Mouse (Mus musculus) midbrain, embryonic 15.5 days (tissue): Measurements from ENCODE around the gene Sacs. TPM values are rescaled to one million over a fixed set of nuclear protein-coding genes. Genes with fewer than 3 reads are reported as not detected.
"Not testable (repeated sequence)": the region's sequence is repeated elsewhere in the genome, so short reads cannot be mapped to it uniquely, and the experiment has no call there.

ENCODE experiments used
- ATAC-seq: fragments of 200-750 bp; cut with Nextera tagmentation; replicated peaks from 2 replicates; pipeline ENCODE4 v1.8.0; 2017; ENCODE audit warnings: moderate TSS enrichment
- H3K27ac ChIP-seq: fragments of 300-500 bp; sonication (generic); 2 replicates; pipeline ENCODE4 v1.5.1; 2015; ENCODE audit warnings: mild to moderate bottlenecking, inconsistent platforms
- H3K27me3 ChIP-seq: fragments of 300-500 bp; sonication (generic); replicated peaks from 2 replicates; pipeline ENCODE4 v1.6.1; 2015; ENCODE audit warnings: inconsistent platforms
- H3K36me3 ChIP-seq: fragments of 300-500 bp; sonication (generic); replicated peaks from 2 replicates; pipeline ENCODE4 v1.6.1; 2015; ENCODE audit warnings: inconsistent platforms
- H3K4me1 ChIP-seq: fragments of 300-500 bp; sonication (generic); 2 replicates; pipeline ENCODE4 v1.6.1; 2015; ENCODE audit warnings: inconsistent platforms
- H3K4me2 ChIP-seq: fragments of 300-500 bp; sonication (generic); 2 replicates; pipeline ENCODE4 v1.6.1; 2015; ENCODE audit warnings: inconsistent platforms, mild to moderate bottlenecking, moderate library complexity
- H3K4me3 ChIP-seq: fragments of 300-500 bp; sonication (generic); 2 replicates; pipeline ENCODE4 v1.5.1; 2015; ENCODE audit warnings: mild to moderate bottlenecking, inconsistent platforms
- H3K9ac ChIP-seq: fragments of 300-500 bp; sonication (generic); 2 replicates; pipeline ENCODE4 v1.6.1; 2015; ENCODE audit warnings: mild to moderate bottlenecking, inconsistent platforms
- H3K9me3 ChIP-seq: fragments of 300-500 bp; sonication (generic); 2 replicates; pipeline ENCODE4 v1.6.1; 2016; ENCODE audit warnings: inconsistent platforms
- WGBS: fragments of 180-500 bp; shearing (Covaris S2); methylation state at CpG from one replicate; pipeline ENCODE4 v1.1.7; 2015; ENCODE audit warnings: mixed read lengths; 5-methylcytosine and 5-hydroxymethylcytosine counted together
- polyA plus RNA-seq: library from polyadenylated mRNA; unstranded; fragments of >200 nt; fragmentation: Nextera tagmentation; extraction: Ambion mirVana; gene quantifications from 2 replicates; pipeline ENCODE4 v1.2.1, GENCODE M21; 2015

The Sacs gene
- polyA plus RNA-seq = 7.1 and 8.4 TPM in 2 replicates

- no peaks in the 10 kb centered on the region for H3K27me3 ChIP-seq
- H3K9me3 ChIP-seq = no peaks in the 10 kb centered on the region
- WGBS = 4% methylated on average over 23 of the region's 23 CpGs
- peak within 1 kb of the TSS; percentile 76 for H3K9ac ChIP-seq
- H3K27ac ChIP-seq = peak within 1 kb of the TSS; percentile 80
- ATAC-seq = peak; percentile 93
- H3K36me3 ChIP-seq = no peaks in the 10 kb centered on the region
- peak within 1 kb of the TSS; percentile 65 for H3K4me3 ChIP-seq
- H3K4me2 ChIP-seq = peak within 1 kb of the TSS; percentile 69
- peaks cover 14% of the 10 kb centered on the region for H3K4me1 ChIP-seq
Observed at GRCm38 (mm10) chr14:61137994-61138726, at the start of gene Sacs. TSS of gene Sacs (plus strand) at chr14:61138457.

DNA sequence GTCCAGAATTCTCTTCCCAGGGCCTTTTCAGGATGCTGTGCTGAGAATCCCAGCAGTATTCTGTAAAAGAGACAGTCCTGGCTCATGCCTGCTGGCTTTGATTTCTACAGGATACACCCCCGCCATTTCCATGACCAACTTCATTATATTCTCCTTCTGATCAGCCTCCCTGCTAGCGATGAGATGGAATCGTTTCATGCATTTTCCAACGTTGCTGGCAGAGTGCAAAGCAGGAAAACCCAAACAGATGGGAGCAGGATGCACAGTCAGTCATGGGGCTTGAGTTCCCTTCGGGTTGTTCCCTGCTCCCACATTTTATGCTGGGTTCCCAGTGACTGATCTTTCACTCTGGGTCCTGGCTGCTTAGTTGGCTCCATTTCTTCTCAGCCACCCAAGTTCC, 47.3 kb upstream of the Sacs start:
- ATAC-seq = no peak
- WGBS = 91% methylated on average over 5 of the region's 5 CpGs
- Histone ChIP-seq H3K4me1 (no peaks in the 10 kb centered on the region), H3K9me3 (no peaks in the 10 kb centered on the region), H3K27me3 (no peaks in the 10 kb centered on the region), H3K9ac (no peak overlapping the region), H3K36me3 (no peaks in the 10 kb centered on the region), H3K27ac (no peak overlapping the region), H3K4me2 (no peak overlapping the region), H3K4me3 (no peak overlapping the region)

- Histone ChIP-seq H3K4me2 (no peak overlapping the region), H3K9me3 (no peaks in the 10 kb centered on the region), H3K27me3 (no peaks in the 10 kb centered on the region), H3K36me3 (no peaks in the 10 kb centered on the region), H3K9ac (no peak overlapping the region), H3K4me3 (no peak overlapping the region), H3K4me1 (no peaks in the 10 kb centered on the region), H3K27ac (no peak overlapping the region)
- 89% methylated on average over 3 of the region's 3 CpGs for WGBS
- ATAC-seq = no peak
Observed at GRCm38 (mm10) chr14:61092073-61092472, 46.2 kb upstream of the Sacs start.

GRCm38 (mm10) chr14:61097974-61098625, 40.2 kb upstream of the Sacs start:
- Histone ChIP-seq H3K36me3 (no peaks in the 10 kb centered on the region), H3K4me1 (no peaks in the 10 kb centered on the region), H3K27ac (no peak overlapping the region), H3K4me2 (no peak overlapping the region), H3K4me3 (no peak overlapping the region), H3K9ac (no peak overlapping the region), H3K27me3 (no peaks in the 10 kb centered on the region), H3K9me3 (no peaks in the 10 kb centered on the region)
- no peak for ATAC-seq
- WGBS = 83% methylated on average over 12 of the region's 12 CpGs

- Histone ChIP-seq H3K27me3 (no peaks in the 10 kb centered on the region), H3K4me2 (no peak overlapping the region), H3K4me3 (no peak overlapping the region), H3K9me3 (no peaks in the 10 kb centered on the region), H3K9ac (no peak overlapping the region), H3K27ac (no peak overlapping the region), H3K36me3 (no peaks in the 10 kb centered on the region), H3K4me1 (no peaks in the 10 kb centered on the region)
- WGBS = 85% methylated on average over 6 of the region's 6 CpGs
- ATAC-seq = no peak
Observed at GRCm38 (mm10) chr14:61100736-61101135, 37.5 kb upstream of the Sacs start.

- WGBS = 69% methylated on average over 8 of the region's 8 CpGs
- no peak overlapping the region for H3K4me2 ChIP-seq
- H3K9me3 ChIP-seq = no peaks in the 10 kb centered on the region
- no peaks in the 10 kb centered on the region for H3K4me1 ChIP-seq
- H3K27ac ChIP-seq = no peak overlapping the region
- H3K9ac ChIP-seq = no peak overlapping the region
- no peaks in the 10 kb centered on the region for H3K36me3 ChIP-seq
- H3K4me3 ChIP-seq = no peak overlapping the region
- no peaks in the 10 kb centered on the region for H3K27me3 ChIP-seq
- no peak for ATAC-seq
Observed at GRCm38 (mm10) chr14:61106404-61106803, 31.9 kb upstream of the Sacs start.

GRCm38 (mm10) chr14:61108625-61109024, 29.6 kb upstream of the Sacs start:
- no peak for ATAC-seq
- WGBS = 80% methylated on average over 2 of the region's 2 CpGs

GRCm38 (mm10) chr14:61112404-61112803, 25.9 kb upstream of the Sacs start:
- no peak overlapping the region for H3K27ac ChIP-seq
- no peak overlapping the region for H3K9ac ChIP-seq
- H3K4me1 ChIP-seq = 0 out of 2 replicates have a peak, but pooled peaks cover 3% of the 10 kb centered on the region
- no peaks in the 10 kb centered on the region for H3K36me3 ChIP-seq
- peak; percentile 50; the same call in 1 of the 2 replicates for ATAC-seq
- no peak overlapping the region for H3K4me2 ChIP-seq
- H3K9me3 ChIP-seq = no peaks in the 10 kb centered on the region
- 2% methylated on average over 11 of the region's 11 CpGs for WGBS
- H3K27me3 ChIP-seq = no peaks in the 10 kb centered on the region
- H3K4me3 ChIP-seq = no peak overlapping the region

More at GRCm38 (mm10) chr14:61108625-61109024, 29.6 kb upstream of the Sacs start:
- H3K27ac ChIP-seq = no peak overlapping the region
- 0 out of 2 replicates have a peak, but pooled peaks cover 3% of the 10 kb centered on the region for H3K4me1 ChIP-seq
- no peaks in the 10 kb centered on the region for H3K36me3 ChIP-seq
- no peak overlapping the region for H3K4me2 ChIP-seq
- H3K9me3 ChIP-seq = no peaks in the 10 kb centered on the region
- H3K4me3 ChIP-seq = no peak overlapping the region
- no peaks in the 10 kb centered on the region for H3K27me3 ChIP-seq
- H3K9ac ChIP-seq = no peak overlapping the region

GRCm38 (mm10) chr14:61124755-61125154, 13.5 kb upstream of the Sacs start:
- Histone ChIP-seq H3K27me3 (no peaks in the 10 kb centered on the region), H3K36me3 (no peaks in the 10 kb centered on the region), H3K4me1 (no peaks in the 10 kb centered on the region), H3K27ac (no peak overlapping the region), H3K4me3 (no peak overlapping the region), H3K9me3 (no peaks in the 10 kb centered on the region), H3K9ac (no peak overlapping the region), H3K4me2 (no peak overlapping the region)
- no peak for ATAC-seq
- 92% methylated on average over 5 of the region's 5 CpGs for WGBS

GRCm38 (mm10) chr14:61125201-61125600, 13.1 kb upstream of the Sacs start:
- Histone ChIP-seq H3K4me3 (no peak overlapping the region), H3K27me3 (no peaks in the 10 kb centered on the region), H3K9ac (no peak overlapping the region), H3K27ac (no peak overlapping the region), H3K36me3 (no peaks in the 10 kb centered on the region), H3K9me3 (no peaks in the 10 kb centered on the region), H3K4me1 (no peaks in the 10 kb centered on the region), H3K4me2 (no peak overlapping the region)
- no peak for ATAC-seq
- 87% methylated on average over 6 of the region's 6 CpGs for WGBS

DNA sequence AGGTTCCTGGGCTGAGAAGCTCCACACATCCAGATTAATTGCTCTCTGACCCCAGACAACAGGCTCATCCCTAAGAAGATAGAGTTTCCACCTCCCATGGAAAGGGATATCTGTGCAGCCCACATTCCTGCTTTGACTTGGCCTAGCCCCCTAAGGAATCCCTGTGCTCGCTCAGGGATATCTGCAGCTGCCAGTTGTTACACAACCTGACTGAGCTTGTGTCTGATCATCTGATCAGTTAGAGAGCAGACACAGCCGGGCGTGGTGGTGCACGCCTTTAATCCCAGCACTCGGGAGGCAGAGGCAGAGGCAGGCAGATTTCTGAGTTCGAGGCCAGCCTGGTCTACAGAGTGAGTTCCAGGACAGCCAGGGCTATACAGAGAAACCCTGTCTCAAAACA, 10.9 kb upstream of the Sacs start:
- H3K9me3 ChIP-seq, ATAC-seq, H3K9ac ChIP-seq, H3K27me3 ChIP-seq, H3K4me3 ChIP-seq, H3K27ac ChIP-seq, H3K4me1 ChIP-seq, H3K36me3 ChIP-seq, H3K4me2 ChIP-seq: not testable (repeated sequence)
- 90% methylated on average over 6 of the region's 6 CpGs for WGBS

DNA sequence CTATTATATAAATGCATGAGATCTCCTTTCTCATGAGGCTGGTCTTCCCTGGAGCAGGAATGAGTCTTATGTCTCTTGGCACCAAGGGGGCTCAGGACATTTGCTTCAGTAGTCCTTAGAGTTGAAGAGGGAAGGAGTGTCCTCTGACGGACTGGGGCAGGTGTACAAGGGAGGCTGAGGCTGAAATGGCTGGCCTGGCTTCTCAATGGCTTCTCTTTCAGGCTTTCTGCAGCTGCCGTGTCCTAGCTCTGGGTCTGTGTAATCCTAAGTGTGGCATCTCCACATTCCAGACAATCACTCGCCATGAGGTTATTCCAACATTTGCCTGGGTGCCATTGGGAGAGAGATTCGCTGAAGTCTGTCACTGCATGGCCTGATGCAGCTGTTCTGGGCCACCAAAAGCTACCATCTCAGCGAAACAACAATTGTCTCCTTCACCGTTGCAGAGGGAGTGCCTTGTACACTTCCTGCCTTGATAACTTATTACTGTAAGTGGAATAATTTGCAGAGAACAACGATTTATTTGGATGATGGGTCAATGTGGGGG, 9.2 kb upstream of the Sacs start:
- no peak for ATAC-seq

More for the DNA sequence above, 9.2 kb upstream of the Sacs start:
- Histone ChIP-seq H3K9ac (no peak overlapping the region), H3K27ac (no peak overlapping the region), H3K4me2 (no peak overlapping the region), H3K36me3 (no peaks in the 10 kb centered on the region), H3K9me3 (no peaks in the 10 kb centered on the region), H3K27me3 (no peaks in the 10 kb centered on the region), H3K4me1 (no peaks in the 10 kb centered on the region), H3K4me3 (no peak overlapping the region)
- WGBS = 84% methylated on average over 7 of the region's 7 CpGs
